Mouse (Mus musculus): ENCODE results near the gene Abhd2. TPM values are rescaled to one million over a fixed set of nuclear protein-coding genes. Genes with fewer than 3 reads are reported as not detected.

Gene Abhd2
- polyA plus RNA-seq, 1 experiment from 2014 or later: 6.8 TPM

DNA sequence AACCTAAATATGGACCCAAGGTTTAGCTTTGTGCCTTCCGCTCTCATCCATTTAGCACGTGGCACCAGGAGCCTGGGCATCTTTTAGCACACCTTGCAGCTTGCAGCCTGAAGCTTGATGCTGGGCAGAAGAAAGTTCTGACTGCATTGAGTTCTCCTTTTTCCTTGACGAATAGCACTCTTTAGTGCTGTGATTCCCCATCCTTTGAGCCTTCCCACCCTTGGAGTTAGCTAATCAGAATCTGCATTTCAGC is 86.1 kb downstream of the Abhd2 start:
- Histone ChIP-seq H3K4me1 (peaks cover 11% of the 10 kb centered on the region; the same call in 1 of the 2 replicates), H3K36me3 (peaks cover 74% of the 10 kb centered on the region), H3K9me3 (replicated peaks) (no peaks in the 10 kb centered on the region), H3K4me3 (no peak overlapping the region), H3K27me3 (ENCODE audit: low read depth, poor library complexity, severe bottlenecking) (no peaks in the 10 kb centered on the region), H3K27ac (replicated peaks) (no peak overlapping the region)
- WGBS: 90% methylated on average over 3 of the region's 3 CpGs
- DNase-seq (ENCODE audit: low spot score): no peak

DNA sequence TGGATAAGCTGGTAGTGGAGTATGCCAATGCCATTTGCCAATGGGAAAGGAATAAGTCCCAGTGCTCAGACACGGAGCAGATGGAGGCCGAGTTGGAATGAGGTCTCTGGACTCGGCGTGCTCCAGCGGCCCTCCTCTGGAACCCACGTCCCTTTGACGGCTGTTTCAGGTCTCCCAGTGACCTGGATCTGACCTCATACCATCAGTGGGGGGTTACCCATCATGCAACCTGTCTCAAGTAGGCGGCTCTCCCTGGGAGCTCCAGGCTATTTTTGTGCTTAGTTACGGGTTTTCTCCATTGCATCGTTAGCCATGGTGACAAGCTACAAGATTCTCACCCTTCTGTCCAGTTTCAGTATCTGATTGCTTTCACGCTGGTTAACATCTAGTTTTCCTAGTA is 87.1 kb downstream of the Abhd2 start:
- Histone ChIP-seq H3K27ac (replicated peaks) (no peak overlapping the region), H3K4me3 (no peak overlapping the region), H3K4me1 (peaks cover 11% of the 10 kb centered on the region; the same call in 1 of the 2 replicates), H3K27me3 (ENCODE audit: low read depth, poor library complexity, severe bottlenecking) (no peaks in the 10 kb centered on the region), H3K36me3 (peaks cover 70% of the 10 kb centered on the region), H3K9me3 (replicated peaks) (no peaks in the 10 kb centered on the region)
- DNase-seq (ENCODE audit: low spot score): no peak
- WGBS: 86% methylated on average over 11 of the region's 11 CpGs

DNA sequence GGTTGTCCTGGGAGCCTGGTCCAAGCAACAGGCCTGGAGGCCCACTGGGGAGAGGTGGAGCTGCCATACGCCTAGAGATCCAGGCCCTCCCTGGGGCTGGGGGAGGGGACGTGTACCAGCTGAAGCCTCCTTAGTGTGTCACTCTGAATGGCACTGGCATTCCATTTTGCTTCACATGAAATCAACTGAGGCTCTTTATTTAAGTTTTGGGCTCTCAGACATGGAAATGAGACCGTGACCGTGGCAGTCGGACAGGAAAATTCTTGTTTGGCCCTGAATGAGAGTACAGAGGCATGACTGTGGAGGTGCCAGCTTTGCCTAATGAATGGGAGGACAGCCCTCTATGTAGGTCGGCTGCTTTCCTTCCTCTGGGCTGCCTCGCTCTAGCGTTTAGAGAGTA is 89.2 kb downstream of the Abhd2 start:
- peaks cover 61% of the 10 kb centered on the region for H3K36me3 ChIP-seq
- no peaks in the 10 kb centered on the region for H3K9me3 ChIP-seq (replicated peaks)
- 85% methylated on average over 8 of the region's 8 CpGs for WGBS
- H3K27me3 ChIP-seq (ENCODE audit: low read depth, poor library complexity, severe bottlenecking): no peaks in the 10 kb centered on the region
- H3K4me1 ChIP-seq: peaks cover 11% of the 10 kb centered on the region; the same call in 1 of the 2 replicates
- H3K4me3 ChIP-seq: no peak overlapping the region
- no peak overlapping the region for H3K27ac ChIP-seq (replicated peaks)
- DNase-seq (ENCODE audit: low spot score): no peak

DNA sequence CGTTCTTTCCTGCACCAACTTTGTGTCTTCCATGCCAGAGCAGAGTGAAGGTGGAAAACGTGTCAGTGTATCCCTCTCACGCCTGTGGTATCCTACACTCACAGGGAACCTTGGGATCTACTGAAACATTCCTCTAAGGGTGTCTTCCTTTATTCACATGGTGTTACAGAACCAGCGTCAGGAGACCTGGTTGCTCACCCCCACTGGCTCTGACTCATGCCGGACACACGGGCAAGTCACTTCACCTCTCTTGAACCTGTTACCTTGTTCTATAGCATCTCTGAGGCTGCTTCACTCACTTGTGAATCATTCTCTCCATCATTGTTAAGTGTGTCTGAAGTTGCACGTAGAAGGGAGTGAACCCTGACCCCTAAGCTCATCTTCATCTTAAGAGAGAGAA is 89.8 kb downstream of the Abhd2 start:
- Histone ChIP-seq H3K27ac (replicated peaks) (no peak overlapping the region), H3K4me3 (no peak overlapping the region), H3K27me3 (ENCODE audit: low read depth, poor library complexity, severe bottlenecking) (no peaks in the 10 kb centered on the region), H3K36me3 (peaks cover 56% of the 10 kb centered on the region), H3K4me1 (peaks cover 11% of the 10 kb centered on the region; the same call in 1 of the 2 replicates), H3K9me3 (replicated peaks) (no peaks in the 10 kb centered on the region)
- 94% methylated on average over 7 of the region's 7 CpGs for WGBS
- no peak for DNase-seq (ENCODE audit: low spot score)

DNA sequence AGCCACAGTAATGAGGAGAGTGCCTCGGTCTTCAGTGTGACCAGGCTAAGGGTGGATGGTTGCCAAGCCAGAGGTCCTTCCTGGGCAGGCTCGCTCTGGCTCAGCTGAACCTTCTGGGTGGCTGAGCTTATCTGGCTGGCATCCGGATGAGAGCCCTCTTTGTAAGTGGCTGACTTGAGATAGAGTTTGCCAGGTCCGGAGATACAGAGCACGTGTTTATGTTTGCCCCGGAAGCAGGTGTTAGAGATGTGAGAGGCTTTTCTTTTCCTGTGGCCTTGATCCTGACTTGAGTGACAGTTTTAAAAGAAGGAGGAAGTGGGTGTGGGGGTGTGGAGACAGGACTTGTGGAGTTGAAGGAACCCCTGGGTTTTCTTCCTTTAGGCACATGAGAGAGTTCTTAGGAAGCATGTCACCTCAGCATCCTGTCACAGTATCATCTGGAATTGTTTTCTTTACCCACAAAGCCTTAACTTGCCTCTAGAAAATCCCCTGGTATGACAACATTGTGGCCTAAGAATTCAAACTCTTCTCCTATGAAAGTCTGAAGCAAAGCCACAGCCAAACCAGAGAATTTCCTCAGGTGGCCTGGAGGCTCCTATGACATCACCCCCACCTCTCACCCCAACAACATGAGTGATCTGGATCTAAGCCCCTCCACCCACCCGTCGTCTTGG is 90.5 kb downstream of the Abhd2 start:
- H3K27ac ChIP-seq (replicated peaks): no peak overlapping the region
- no peaks in the 10 kb centered on the region for H3K9me3 ChIP-seq (replicated peaks)
- no peaks in the 10 kb centered on the region for H3K27me3 ChIP-seq (ENCODE audit: low read depth, poor library complexity, severe bottlenecking)
- peaks cover 49% of the 10 kb centered on the region for H3K36me3 ChIP-seq
- no peak overlapping the region for H3K4me3 ChIP-seq
- no peak for DNase-seq (ENCODE audit: low spot score)
- 86% methylated on average over 8 of the region's 8 CpGs for WGBS
- peaks cover 11% of the 10 kb centered on the region; the same call in 1 of the 2 replicates for H3K4me1 ChIP-seq

DNA sequence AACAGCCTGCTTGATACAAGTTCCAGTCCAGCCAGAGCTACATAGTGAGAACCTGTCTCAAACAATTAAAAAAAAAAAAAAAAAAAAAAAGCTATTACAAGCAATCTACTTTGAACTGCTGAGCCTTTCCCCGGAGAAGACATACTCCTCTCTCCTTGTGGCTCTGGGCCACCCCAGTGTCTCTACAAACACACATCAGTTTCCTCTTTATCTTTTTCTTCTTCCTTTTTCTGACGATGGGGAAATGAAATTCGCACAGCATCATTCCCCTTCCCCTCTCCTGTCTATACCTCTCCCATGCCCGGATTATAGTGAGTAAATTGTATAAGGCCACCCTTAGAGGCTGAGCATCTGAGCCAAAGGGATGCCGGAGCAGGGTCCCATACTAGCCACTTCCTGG is 95.7 kb downstream of the Abhd2 start:
- Histone ChIP-seq H3K27ac (replicated peaks) (no peak overlapping the region), H3K9me3 (replicated peaks) (no peaks in the 10 kb centered on the region), H3K27me3 (ENCODE audit: low read depth, poor library complexity, severe bottlenecking) (no peaks in the 10 kb centered on the region), H3K36me3 (peaks cover 11% of the 10 kb centered on the region; the same call in 1 of the 2 replicates), H3K4me1 (0 out of 2 replicates have a peak, but pooled peaks cover 3% of the 10 kb centered on the region), H3K4me3 (no peak overlapping the region)
- DNase-seq (ENCODE audit: low spot score): no peak
- 86% methylated on average over 5 of the region's 5 CpGs for WGBS

DNA sequence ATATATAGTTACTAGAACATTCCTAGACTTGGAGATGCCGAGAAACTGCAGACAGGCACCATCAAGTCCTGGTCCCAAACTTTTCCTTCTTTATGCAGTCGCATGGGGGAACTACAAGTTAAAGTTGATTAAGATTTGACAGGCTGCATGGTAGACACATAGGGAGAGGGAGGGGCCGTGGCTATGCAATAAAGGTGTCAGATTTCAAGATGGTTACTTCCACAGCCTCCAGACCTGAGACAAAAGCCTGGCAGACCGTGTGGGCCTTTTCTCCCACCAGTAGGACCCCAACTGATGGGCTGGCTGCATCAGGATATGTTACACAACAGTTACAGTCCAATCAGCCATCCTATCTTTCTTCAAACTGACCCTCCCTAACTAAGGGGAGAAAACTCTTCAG is 96.4 kb downstream of the Abhd2 start:
- Histone ChIP-seq H3K9me3 (replicated peaks) (no peaks in the 10 kb centered on the region), H3K4me3 (no peak overlapping the region), H3K27me3 (ENCODE audit: low read depth, poor library complexity, severe bottlenecking) (no peaks in the 10 kb centered on the region), H3K27ac (replicated peaks) (no peak overlapping the region), H3K4me1 (0 out of 2 replicates have a peak, but pooled peaks cover 3% of the 10 kb centered on the region), H3K36me3 (peaks cover 11% of the 10 kb centered on the region; the same call in 1 of the 2 replicates)
- WGBS: 48% methylated on average over 4 of the region's 4 CpGs
- no peak for DNase-seq (ENCODE audit: low spot score)

DNA sequence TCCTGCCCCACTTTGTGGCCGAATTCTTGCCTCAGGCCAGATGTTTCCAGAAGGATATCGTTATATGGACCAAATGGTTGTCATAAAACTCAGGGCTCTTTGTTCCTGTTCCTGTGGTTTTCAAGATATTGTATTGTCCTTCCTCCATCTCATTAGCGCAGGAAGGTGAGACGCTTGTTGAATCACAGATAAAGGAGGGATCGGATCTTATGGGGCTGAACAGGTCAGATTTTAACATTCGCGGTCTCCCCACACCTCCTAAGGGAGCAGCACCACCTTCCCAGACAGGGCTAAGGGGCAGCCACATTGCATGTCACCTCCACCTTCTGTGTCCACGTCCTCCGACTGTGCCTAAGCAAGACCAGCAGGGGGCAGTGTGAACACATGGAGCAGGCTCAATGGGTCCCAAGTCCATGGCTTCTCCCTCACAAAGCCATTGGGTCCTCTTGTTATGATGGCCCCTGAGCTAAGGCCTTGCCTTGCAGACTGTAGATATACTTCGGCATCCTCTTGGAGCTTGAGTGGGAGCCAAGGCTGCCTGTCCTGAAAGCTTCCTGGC is 98.4 kb downstream of the Abhd2 start:
- Histone ChIP-seq H3K27ac (replicated peaks) (no peak overlapping the region), H3K27me3 (ENCODE audit: low read depth, poor library complexity, severe bottlenecking) (no peaks in the 10 kb centered on the region), H3K9me3 (replicated peaks) (no peaks in the 10 kb centered on the region), H3K4me3 (no peak overlapping the region), H3K4me1 (peaks cover 6% of the 10 kb centered on the region; the same call in 1 of the 2 replicates), H3K36me3 (no peaks in the 10 kb centered on the region)
- peak; percentile 77 for DNase-seq (ENCODE audit: low spot score)
- 49% methylated on average over 10 of the region's 10 CpGs for WGBS

DNA sequence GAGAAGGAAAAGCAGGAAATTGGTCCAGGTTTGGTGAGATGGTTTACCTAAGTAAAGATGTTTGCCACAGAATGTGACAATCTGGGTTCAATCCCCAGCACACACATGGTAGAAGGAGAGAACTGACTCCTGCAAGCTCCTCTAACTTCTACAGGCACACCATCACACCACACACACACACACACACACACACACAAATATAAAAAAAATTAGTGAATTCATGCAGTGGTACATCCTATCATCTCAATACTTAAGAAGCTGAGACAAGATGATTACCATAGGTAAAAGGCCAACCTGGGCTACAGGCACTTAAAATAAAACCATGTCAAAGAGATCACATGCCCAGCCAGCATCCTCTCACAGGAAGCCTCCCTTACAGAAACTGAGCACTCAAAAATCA is 101.0 kb downstream of the Abhd2 start:
- peaks cover 6% of the 10 kb centered on the region; the same call in 1 of the 2 replicates for H3K4me1 ChIP-seq
- no peaks in the 10 kb centered on the region for H3K27me3 ChIP-seq (ENCODE audit: low read depth, poor library complexity, severe bottlenecking)
- no peak overlapping the region for H3K27ac ChIP-seq (replicated peaks)
- H3K36me3 ChIP-seq: no peaks in the 10 kb centered on the region
- no peak for DNase-seq (ENCODE audit: low spot score)
- H3K4me3 ChIP-seq: no peak overlapping the region
- no peaks in the 10 kb centered on the region for H3K9me3 ChIP-seq (replicated peaks)

DNA sequence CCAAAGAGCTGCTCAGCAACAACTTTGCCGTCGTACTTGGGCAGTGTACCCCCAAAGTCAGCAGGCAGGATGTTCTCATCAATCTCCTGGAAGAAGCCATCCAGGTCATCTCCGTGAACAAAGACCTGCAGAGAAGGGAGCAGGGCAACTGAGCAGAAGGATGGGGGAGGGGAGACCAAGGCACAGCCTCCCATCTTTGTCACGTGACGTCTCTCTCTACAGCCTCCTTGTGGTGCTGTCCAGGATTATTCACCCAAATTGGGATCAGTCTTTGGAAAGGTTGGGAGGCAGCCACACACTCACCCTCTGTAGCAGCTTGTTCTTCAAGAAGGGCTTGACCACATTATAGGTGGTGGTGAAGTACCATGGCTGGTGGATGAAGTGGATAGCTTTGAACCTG is 102.6 kb downstream of the Abhd2 start:
- 74% methylated on average over 5 of the region's 5 CpGs for WGBS
- Histone ChIP-seq H3K27me3 (ENCODE audit: low read depth, poor library complexity, severe bottlenecking) (no peaks in the 10 kb centered on the region), H3K27ac (replicated peaks) (no peak overlapping the region), H3K36me3 (no peaks in the 10 kb centered on the region), H3K4me3 (no peak overlapping the region), H3K4me1 (peaks cover 3% of the 10 kb centered on the region; the same call in 1 of the 2 replicates), H3K9me3 (replicated peaks) (no peaks in the 10 kb centered on the region)
- no peak for DNase-seq (ENCODE audit: low spot score)

DNA sequence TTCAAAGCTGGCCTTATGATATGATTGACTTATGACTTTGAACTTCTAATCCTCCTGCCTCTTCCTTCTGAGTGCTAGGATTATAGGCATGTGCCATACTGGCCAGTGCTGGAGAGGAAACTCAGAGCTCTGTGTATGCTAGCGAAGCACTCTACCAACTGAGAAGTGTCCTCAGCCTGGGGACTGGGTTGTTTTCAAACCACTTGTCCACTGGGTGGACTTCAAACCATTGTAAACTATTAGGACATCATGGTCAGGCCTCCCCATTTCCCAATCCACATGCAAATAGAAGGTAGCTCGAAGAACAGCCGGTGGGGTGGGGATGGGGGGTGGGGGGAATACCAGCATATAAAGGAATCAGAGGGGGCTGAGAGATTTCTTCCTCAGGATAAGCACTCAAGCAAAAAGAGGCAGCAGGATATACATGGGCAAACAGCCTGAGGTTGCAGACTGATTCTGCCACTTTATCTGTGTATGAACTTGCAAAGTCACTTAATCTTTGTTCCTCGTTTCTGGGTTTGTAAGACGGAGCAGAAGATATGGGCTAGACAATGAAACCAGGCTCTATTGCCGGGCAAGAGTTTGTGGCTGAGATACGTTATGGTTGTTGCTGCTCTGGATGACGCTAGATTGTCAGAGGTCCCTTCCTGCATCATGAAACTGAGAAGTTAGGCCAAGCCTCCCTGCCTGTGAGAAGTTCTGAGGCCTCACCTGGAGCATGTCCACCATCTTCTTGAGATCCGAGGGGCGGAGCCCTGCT is 103.7 kb downstream of the Abhd2 start:
- no peaks in the 10 kb centered on the region for H3K36me3 ChIP-seq
- 86% methylated on average over 10 of the region's 10 CpGs for WGBS
- H3K4me3 ChIP-seq: no peak overlapping the region

DNA sequence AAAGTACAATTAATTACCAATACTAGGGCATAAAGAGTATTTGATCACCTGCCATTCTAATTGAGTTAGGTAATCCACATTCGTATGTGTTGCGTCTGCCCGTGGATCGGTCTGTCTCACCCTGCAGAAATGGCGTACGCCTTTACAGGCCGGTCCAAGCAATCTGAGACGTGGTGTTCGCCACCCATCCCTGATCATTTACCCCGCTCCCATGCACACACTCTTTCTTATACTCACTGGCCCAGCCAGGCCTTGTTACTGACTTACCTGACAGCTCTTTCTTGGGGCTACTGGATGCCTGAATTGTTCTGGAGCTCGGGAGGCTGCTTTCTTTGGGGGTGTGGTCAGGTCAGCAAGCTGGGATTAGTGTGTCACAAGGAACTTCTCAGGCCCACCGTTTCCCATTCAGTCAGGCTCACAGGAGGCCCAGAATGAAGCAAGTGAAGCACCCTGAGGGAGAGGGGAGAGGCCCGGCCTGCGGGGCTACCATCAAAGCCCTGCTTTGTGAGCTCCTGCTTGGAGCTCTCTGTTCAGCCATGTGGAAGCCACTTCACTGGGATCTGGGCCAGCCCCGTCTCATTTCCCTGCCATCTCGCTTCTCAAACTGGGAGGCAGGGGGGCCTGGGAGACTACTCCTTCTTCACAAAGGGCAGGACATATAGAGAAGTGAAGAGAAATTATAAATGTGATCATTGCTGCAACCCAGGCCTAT is 113.6 kb downstream of the Abhd2 start, which contains the start of gene Rlbp1:
Gene Rlbp1, minus strand, starts transcription at position 627 of the 712 bp plus-strand sequence.
- Histone ChIP-seq H3K4me3 (no peak within 1 kb of the TSS), H3K9me3 (replicated peaks) (no peaks in the 10 kb centered on the region), H3K27ac (replicated peaks) (peak within 1 kb of the TSS; percentile 63; the same call in 1 of the 2 replicates), H3K36me3 (no peaks in the 10 kb centered on the region), H3K4me1 (peaks cover 16% of the 10 kb centered on the region), H3K27me3 (ENCODE audit: low read depth, poor library complexity, severe bottlenecking) (peaks cover 6% of the 10 kb centered on the region; the same call in 1 of the 2 replicates)
- 56% methylated on average over 16 of the region's 16 CpGs for WGBS
- DNase-seq (ENCODE audit: low spot score): no peak

More for the DNA sequence above, 103.7 kb downstream of the Abhd2 start:
- Histone ChIP-seq H3K27ac (replicated peaks) (no peak overlapping the region), H3K9me3 (replicated peaks) (no peaks in the 10 kb centered on the region), H3K27me3 (ENCODE audit: low read depth, poor library complexity, severe bottlenecking) (no peaks in the 10 kb centered on the region), H3K4me1 (peaks cover 3% of the 10 kb centered on the region; the same call in 1 of the 2 replicates)
- DNase-seq (ENCODE audit: low spot score): no peak

All from midbrain, embryonic 10.5 days (tissue).